Mouse (Mus musculus) C2C12 (cell line): ENCODE measurements around the gene Krtap10-10.

Experiments used
- CEBPB ChIP-seq: IDR thresholded peaks from one replicate; pipeline ENCODE4 v1.6.1; 2011; ENCODE audit warnings: low read depth, mild to moderate bottlenecking, control low read depth, moderate library complexity
- CTCF ChIP-seq: IDR thresholded peaks from one replicate; pipeline ENCODE4 v1.5.1; 2011; ENCODE audit not compliant: control insufficient read depth, insufficient read depth, insufficient read length
- MYOG ChIP-seq: IDR thresholded peaks from one replicate; pipeline ENCODE4 v1.6.1; 2011; ENCODE audit not compliant: control insufficient read depth, insufficient read length; ENCODE audit errors: extremely low read depth

- no peak for TF ChIP-seq CTCF
- no peak for TF ChIP-seq MYOG
- no peak for TF ChIP-seq CEBPB
Measured at GRCm38 (mm10) chr10:77798921-77799508, 36.7 kb upstream of the Krtap10-10 start, which contains the start of gene Gm19668.
